Mouse (Mus musculus): ENCODE results near the gene Man2c1.

Man2c1 gene

DNA sequence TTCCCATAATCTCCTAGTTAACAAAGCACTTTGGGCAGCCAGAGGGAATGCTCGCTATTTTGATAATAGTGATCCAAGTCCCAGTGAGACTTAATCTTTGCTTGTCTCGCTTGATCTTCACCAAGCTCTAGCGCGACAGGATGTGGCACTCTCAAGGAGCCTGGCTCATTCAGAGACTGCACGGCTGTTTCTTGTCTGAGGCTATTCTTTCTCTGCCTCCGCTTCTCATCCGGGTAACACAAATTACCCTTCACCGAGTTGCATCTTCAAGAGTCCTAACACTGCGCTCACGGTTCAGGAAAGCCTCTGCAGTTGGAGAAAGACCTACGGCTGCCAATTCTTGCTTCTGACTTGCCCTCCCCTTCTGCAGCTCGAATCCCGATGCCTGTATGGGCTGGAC, 27.0 kb downstream of the Man2c1 start:
- DNase-seq (ENCODE audit: low spot score) = peak; percentile 30

DNA sequence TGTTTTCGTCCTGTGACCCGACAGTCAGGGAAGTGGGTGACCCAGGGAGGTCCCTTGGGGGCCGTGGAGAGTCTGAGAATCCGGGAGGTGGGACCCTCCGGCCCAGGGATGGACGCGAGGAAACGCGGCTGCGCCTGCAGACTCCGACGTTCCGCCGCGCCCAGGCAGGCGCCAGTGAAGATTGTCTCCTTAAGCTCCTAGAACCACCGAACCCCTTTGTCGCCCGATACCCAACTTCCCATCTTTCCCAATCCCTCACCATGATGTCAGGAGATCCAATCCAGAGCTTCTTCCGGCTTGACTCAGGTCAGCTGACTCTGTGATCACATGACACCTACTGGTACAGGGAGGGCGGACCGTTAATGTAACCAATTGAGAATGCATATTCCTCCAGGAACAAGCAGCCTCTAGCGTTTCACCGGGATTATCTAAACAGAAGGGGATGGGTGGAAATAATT, 27.6 kb downstream of the Man2c1 start, which contains the start of gene Commd4:
Commd4 (minus strand) TSS at position 319 of the 458 bp plus-strand sequence.
- peak; percentile 91 for DNase-seq (ENCODE audit: low spot score)

DNA sequence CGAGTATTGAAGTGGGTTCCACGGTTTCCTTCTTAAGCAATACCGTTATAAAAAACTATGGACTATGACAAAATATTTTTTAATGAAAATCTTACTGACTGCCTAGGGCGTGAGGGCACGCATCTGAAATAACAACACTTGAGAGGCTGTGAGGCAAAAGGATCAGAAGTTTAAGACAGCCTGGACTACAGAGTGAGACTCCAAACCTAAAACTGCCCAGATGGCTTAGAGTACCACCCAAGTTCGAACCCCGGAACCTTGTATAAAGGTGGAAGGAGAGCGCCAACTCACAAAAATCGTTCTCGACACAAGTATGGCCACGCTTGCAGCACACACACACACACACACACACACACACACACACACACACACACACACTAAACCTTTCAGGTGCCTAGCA, 28.0 kb downstream of the Man2c1 start:
- DNase-seq (ENCODE audit: low spot score) = no peak

DNA sequence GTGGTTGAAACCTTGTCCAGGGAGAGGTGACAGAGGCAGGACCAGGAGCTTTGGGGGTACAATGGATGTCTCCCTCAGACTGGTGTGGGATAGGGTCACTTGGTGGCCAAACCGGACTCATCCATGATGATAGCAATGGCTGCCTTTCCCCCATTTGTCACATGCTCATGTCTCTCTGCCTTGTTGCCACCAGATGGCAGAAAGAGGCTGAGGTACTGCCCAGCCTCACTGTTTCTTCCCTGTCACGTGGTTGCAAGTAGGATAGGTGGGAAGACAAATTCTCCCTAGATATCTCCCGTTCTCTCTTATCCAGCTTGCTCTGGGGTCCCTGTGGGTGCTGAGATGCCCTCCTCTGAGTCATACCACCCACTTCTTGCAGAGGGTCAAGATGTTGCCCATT, 32.0 kb downstream of the Man2c1 start:
- peak; percentile 41 for DNase-seq (ENCODE audit: low spot score)

DNA sequence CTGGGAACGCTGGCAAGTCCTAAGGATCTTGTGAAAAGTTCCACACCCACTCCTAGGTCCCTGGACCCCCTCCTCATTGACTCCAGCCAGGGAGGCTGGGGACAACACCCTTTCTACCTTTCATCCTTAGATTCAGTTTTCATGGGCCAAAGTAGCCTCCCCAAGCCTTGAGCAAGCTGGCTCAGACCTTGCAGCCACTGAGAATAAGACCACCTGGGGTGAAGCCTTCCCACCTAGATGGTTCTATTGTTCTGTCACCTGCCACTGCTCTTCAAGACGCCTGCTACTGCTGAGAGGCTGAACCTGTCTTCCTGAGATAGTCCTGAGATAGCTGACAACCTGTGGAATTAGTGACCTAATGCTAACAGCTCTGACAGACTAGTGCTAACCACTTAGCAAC, 32.6 kb downstream of the Man2c1 start:
- DNase-seq (ENCODE audit: low spot score) = peak; percentile 22

DNA sequence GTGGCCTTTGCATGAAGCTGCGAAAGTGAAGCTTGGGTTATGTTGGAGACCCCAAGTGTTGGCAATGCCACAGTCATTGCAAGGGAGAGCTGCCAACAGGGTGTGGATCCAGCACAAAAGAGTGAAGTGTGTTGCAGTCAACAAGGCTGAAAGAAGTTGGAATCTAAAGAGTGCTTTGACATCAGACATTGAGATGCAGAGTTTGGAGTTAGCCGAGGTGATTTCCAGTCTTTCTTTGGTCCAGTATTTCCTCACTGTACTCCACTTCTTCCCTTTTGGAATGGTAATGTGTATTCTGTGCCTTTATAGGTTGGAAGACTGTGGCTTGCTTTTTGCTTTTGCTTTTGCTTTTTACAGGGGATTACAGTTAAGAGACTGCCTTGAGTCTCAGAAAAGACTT, 35.7 kb downstream of the Man2c1 start:
- no peak for DNase-seq (ENCODE audit: low spot score)

DNA sequence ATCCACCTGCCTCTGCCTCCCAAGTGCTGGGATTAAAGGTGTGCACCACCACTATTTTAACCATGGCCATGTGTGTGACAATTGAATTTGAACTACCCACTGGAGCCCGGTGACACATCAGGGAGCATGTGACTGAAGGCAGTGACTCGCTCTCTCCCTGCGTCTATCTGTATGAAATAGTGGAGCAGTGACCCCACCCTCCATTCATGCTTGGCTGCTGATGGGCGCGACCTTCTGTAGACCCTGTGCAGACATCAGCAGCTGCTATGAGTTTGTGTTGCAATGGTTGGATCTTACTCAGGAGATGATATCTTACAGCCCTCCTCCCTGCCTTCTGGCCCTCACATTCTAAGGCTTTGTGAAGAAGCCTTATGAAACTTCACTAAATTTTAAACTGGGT, 37.9 kb downstream of the Man2c1 start:
- DNase-seq (ENCODE audit: low spot score) = no peak

All from testis, postnatal 10 days (tissue).